Mouse (Mus musculus) urinary bladder, postnatal 14 days (tissue): Measurements from ENCODE around the gene Slc1a7.

Experiments
- DNase-seq: peaks from one replicate; pipeline ENCODE4 v3.0.0; 2021; ENCODE audit warnings: low spot score

Slc1a7 gene

DNA sequence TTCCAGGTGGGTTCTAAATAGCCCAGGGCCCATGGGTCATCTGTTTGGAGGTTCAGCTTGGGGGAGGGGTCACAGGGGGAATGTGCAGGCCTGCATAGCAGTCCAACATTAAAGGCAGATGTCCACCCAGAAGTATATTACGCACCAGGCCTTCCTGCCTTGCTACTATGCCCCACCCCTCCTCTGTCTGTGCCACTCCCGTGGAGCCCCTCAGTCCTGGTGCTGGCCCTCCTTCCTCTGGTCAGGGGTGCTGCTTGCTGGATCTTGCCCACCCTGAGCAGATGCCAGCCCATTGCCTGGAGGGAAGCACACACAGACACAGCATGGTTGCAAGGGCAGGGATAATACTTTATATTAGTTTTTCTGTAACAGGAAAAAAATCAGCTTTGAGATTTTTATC, 46.3 kb downstream of the Slc1a7 start:
- no peak for DNase-seq

DNA sequence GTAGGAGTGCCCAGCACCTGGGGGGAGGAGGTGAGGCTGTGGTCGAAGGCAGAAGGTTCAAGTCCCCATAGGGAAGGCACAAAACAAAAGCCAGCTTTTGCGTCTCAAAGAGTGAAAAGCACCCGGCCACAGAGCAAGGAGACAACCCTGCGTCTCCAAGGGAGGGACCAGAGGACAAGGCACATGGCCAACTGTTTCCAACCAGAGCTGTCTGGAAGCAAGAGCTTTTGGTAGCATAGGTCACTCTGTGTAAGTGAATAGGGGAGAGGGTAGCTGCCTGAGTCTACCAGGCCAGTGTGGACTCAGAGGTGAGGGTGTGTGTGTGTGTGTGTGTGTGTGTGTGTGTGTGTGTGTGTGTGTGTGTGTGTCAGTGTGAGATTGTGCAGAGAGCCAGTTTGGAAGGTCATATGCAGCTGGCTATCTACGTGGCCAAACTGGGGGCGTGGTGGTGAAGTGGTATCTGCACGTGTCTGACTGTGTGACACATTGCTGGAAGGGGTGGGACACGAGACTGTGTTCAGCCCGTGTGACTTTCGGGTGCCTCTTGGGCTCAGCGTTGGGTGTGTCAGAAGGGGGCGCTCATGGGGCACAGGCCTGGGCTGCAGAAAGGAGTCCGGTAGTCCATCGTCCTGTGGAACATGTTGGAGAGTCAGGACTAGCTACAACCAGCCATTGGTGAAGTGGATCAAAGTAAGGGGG, 47.1 kb downstream of the Slc1a7 start:
- DNase-seq = peak; percentile 73

DNA sequence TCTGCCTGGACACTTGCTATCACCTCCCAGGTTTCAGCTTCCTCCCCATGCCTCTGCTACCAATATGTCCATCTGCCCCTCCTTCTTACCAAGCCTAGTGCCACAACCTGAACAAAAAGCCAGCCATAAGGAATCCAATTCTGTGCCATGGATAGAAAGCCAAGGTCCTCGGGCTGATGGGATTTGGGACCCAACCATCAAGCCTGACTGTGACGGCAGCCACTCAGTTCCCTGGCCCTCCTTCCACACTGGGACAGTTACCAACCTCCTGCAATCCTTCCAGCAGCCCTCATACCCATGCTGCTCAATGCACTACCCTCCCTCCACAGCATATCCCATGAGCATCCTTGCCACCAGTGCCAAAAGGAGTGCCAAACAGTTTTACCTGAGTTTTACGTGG, 48.2 kb downstream of the Slc1a7 start:
- no peak for DNase-seq

DNA sequence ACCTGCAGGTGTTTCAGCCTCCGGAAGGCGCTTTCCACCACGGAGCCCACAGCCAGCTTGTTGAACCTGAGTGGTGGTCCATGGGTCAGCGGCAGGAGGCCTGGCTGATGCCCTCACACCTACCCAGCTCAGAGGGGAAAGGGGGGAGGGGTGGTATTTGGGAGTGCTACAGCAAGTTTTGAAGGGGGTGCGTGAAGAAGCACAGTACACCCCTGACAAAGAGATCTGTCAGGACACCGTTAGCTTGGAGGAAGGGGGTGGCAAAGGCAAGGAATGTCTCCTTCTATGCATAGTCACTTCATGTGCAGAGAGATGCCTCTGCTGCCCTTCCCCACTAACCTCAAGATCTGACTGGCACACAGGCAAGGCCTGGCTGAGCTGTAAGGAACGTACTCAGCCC, 49.7 kb downstream of the Slc1a7 start:
- DNase-seq = no peak

DNA sequence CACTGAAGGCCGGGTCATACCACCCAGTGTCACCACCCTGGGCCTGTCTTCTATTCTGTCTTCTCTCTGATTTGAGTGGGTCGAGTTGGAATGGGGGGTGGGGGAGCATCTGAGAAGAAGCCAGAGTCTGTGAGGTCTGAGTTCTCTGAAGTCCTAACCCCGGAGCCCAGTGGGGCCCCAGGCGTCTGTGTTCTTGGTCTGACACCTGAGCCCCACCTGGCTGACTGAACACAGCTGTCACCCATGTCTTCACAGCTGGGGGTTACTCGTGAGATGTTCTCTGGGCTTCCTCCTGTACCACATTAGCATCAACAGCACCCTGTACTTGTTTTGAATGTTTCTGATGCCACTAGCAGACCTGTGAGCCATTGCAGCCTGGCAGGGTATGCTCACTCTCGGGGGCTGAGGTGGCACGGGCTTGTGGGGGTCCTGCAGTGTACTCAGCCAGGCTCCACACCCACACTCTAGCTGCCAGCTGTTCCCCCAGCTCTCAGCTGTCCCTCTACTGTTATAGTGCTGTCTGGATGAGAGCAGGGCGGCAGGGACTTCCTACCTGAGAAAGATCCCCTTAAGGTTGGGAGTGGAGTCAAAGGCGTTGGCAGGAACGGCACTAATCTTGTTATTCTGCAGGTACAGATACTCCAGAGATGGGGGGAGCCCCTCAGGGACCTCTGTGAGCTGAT, 50.2 kb downstream of the Slc1a7 start:
- DNase-seq = no peak

DNA sequence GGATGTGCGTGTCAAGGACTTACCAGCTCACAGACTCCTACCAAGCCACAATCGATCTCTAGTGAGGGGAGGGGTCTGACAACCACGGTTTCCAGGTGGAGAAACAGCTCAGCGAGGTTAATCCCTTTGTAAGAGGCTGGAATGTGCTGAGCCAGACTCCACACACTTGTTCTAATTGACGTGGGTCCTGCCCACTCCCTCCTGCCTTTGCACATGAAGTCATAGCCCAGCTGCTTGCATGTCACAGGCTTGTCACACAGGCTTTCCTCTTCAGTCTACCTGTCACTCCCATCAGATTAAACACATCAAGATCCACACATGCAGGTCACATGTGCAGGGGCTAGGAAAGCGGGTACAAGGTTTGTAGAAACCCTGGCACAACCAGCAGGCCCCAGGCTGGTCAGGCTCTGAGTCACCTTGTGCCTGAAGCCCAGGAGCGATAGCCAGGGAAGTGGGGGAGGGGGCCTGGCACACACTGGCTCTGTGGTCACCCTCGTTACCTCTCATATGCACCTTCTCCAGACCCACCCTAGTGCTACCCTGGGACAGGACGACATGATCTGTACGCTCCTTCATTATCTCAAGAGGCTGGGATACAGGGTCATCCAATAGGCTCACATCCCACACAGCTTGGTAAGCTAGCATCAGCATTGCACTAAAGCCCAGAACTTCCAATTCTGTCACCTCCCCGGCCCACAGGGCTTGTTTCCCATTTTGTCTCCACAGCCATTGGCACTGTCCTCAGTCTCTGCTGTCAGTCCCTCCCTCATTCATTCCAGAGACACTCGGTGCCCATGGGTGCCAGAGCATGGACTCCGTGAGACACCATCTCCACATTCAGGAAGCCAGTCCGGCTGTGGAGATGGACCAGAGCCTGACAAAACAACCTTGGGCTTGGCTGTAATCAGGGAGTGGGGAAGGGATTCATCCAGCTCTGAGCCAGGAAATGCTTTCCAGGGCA, 51.1 kb downstream of the Slc1a7 start:
- DNase-seq = no peak

DNA sequence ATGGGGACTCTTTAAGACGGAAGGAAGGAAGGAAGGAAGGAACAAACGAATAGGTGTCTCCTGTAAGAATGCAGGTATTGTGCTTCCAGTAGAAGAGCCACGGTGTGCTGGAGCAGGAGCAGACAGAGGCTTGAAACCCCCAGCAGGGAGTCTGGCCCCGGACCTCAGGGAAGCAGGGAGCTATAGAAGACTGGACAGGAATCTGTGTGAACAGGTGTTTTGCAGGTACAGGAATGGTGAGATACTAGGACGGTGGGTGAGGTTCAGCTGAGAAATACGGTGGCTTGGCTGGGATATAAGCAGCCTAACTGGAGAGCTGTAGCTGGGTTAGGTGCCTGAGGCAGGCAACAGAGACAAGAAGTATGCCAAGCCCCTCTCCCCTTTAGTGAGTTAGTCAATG, 52.0 kb downstream of the Slc1a7 start:
- DNase-seq = no peak

DNA sequence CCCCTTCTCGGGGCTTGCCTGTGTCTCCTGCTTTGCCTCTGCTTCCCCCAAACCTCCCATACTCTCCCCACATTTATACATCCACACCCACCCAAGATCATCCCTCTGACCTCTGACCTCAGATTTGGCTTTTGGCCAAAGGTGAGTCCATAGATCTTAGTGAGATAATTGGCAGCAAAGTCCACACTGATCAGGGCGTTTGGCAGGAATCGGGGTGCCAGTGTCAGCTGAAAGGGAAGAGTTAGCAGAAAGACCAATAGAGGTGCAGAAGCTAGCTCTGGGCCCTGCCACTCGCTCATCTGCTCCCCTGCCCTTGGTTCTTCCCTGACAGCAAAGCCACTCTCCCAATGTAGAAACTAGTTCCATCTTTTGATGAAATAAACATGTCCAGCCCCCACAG, 55.1 kb downstream of the Slc1a7 start:
- no peak for DNase-seq

DNA sequence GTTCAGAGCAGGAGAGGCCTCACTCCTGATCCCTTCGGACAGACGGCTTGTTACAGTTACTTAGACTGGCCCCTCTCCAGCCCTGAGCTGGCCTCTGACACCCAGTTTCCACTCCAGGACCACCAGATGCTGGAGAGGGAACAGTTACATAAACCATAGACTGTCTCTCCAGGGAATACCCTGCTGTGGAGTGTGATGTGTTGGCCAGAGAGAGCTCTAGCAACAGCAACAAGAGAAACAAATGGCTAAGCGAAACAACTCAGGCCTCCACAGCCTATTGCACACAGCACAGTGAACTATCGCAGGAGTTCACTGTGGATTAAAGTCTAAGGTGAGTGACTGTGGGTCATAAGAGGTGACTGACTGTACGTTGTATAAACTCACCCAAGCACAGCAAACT, 56.5 kb downstream of the Slc1a7 start:
- peak; percentile 41 for DNase-seq

DNA sequence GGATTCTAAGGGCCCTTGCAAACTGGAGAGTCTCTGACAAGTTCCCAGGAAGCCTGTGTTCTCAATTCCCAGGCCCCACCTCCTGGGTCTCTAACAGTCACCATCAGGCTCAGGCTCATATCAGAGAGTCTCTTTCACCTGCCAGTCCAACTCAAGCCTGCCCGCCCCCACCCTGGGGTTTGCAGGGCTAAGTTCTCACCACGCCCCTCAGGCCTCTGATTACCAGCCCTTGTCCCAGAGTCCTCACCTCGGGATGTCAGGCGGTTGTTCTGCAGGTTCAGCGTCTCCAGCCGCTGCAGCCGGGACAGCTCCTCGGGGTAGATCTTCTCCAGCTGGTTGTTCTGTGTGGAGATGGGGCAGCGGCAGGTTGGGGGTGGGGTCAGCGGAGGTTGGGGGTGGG, 57.1 kb downstream of the Slc1a7 start:
- peak; percentile 45 for DNase-seq

DNA sequence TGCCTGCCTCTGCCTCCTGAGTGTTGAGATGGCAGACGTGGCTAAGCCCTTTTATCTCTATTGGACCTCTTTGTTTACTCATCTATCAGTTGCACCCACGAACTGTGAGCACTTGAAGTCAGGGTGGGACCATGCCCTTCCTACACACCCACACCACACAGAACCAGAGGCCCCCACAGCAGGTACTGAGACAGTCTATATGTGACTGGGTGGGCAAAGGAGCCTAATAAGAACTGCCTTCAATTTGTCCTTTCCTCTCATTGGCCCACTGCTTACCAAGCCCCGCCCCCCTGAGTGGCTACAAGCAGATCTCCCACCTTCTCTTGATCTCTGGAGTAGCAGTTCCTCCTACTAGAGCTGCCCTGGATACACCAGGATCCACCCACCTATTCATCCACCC, 58.1 kb downstream of the Slc1a7 start:
- DNase-seq = no peak

DNA sequence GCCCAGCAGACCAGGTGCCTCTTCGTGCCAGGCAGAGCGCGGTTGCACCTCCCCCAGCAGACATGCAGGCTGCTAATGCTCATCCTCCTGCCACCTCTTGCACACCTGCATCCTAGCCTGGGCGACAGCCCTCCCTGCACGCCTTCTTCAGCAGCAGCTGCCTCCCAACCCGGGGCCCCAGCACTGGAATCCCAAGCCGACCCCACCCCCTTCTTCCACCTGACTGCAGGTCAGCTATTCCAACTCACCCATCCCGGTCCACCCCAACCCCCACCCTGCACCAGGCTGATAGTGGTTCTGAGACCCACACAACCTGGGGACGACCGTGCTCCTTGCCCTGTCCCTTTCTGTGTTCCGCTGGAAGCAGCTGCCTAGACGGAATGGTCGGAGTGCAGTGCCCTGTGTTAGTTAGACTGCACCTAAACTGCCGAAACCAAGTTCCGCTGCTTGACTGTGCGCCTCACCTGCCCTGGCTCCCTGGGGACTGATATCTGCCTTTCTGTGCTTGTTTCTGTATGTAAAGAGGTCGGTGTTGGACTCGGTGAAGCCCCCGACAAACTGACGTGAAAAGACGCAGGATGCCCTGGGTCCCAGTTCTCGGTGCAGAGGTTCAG, 62.9 kb downstream of the Slc1a7 start:
- peak; percentile 20 for DNase-seq

DNA sequence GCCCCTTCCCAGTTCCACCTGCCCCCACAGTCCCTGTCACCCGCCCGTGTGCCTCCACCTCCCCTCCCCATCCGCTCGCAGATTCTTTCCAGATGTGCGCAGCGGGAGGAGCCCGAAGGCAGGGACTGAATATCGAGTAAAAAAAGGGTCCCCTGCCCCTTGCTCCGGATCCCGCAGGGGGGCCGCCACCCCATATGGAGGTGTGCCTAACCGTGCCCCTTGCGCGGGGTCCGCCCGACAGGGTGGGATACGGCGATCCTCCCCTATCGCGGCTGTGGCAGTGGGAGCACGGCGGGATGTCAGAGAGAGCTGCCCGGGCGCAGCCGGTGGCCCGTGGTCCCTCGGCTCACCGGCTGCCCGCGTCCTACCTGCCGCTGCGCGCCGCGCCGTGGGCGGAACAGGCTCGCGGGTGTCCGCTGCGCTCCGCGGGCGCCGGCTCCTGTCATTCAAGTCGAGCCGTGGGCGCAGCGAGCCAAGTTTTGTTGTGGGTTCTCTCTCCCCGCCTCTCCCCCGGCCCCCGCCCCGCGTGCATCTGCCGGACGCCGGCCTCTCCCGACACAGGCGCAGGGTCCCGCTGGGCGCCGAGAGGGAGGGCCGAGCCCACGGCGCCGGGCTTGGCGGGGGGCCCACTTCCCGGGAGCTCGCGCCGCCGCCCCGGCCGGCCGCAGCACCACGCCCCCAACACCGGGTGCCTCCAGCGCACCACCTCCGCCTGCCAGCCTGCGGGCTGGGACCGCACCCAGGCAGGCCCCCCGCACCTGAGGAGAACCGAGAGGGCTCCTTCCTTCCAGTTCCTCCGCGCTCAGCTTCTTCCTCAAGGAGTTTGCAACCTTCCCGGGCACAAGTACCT, 63.6 kb downstream of the Slc1a7 start:
- DNase-seq = peak; percentile 69

DNA sequence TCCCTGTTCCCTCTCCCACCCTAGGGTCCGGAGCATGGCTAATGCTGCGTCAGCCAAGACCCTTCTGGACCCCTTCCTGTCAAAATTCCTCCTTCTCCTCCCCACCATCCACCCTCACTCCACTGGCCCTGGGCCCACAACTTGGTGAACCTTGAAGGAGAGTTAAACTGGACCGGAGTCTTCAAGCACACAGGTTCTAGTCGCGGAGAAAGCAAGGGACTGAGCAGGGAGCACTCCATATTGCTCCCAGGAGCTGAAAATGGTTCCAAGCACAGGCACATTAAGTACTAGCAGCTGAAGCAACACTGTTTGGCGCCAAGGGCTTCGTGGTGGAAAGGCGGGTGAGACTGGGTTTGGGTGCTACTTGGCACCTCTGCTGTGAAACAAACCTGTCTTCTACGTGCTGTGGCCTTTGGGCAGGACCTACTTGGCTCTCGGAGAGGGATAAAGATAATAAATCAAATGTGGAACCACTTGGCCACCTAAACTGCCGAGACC, 64.3 kb downstream of the Slc1a7 start:
- no peak for DNase-seq

DNA sequence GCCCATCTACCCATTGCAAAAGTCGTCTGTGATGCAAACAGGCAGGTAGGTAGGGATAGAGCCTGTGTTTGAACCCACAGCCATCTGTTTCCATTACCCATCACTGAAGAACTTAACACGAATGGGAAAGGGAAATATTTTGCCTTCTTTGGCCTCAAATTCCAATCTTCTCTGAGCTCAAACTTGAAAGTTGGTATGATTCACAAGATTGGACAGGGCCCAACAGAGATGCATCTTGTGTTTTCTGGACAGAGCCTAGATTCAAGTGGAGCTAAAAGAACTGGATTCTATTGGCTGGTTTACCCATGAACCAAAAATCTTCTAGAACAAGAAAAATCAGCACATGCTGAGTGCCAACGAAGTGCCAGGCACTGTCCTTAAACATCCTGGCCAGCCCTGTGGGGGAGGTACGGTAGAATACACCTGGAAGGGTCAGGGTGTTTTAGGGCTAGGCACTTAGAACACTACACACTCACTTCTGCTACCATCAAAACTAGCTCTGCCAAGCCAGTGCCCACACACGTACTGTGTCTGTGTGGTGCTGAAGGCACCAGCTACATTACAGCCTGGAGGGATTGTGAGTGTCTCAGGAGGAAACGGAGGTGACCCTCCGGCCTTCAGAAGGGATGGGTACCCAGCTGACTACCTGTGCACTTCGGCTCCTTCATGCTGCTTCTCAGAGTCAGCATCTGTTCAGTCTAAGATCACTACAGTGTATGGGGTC, 65.1 kb downstream of the Slc1a7 start:
- DNase-seq = peak; percentile 30

DNA sequence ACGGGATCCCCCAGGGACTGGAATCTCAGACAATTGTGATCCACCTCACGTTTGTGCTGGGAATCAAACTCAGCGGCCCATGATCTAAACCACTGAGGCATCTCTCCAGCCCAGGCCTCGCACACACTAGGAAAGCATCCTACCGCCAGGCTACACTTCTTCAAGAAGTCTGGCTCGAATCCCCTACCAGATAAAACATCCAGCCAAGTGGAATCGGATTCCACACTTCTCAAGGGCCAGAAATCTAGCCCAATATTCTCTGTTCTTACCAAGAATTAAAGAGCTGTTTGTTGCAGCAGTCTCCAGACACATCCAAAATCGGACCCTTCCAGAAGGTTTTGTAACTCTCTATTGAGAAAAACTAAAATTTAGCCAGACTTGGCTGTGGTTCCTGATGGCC, 68.9 kb downstream of the Slc1a7 start:
- DNase-seq = no peak

DNA sequence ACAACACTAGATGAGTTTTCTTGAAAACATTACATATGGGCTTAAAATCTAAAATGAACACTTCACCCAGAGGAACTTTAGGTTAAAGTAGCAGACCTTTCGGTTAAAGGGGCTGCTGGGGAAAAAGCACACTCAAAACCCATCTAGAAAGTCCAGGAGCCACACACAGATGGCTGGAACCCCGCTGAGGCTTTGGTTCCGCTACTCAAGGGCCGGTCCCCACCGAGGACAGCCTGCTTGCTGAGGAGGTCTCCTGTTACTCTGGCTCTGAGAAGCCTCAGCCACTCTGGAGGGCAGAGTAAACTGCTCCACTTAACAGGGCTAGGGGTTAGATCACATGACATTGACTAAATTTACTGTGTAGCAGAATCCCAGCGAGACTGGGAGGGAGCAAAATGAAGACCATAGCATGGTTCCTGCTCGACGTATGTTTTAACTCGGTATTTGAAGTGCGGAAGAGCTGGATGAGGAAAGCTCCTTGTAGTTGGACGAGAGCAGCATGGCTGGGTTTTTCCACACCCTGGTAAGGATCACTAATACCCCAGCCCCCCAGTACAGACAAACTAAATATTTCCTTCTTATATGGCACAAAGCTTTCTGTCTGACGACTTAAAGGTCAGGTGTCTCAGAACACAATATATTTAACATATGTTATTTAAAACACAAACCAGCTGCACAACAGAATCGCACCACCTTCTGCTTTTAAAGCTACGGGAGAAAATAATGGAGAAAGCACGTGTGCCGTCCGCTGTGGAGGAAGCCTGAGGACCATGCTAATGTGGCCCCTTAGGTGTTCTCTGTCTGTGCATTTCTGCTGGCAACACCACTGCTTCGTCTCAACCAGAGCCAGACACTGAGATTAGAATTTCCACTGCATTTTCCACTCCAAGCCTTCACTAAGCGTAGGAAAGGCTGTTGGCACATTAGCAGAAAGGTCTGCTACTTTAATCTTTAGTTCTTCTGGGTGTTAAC, 77.3 kb downstream of the Slc1a7 start:
- DNase-seq = no peak

DNA sequence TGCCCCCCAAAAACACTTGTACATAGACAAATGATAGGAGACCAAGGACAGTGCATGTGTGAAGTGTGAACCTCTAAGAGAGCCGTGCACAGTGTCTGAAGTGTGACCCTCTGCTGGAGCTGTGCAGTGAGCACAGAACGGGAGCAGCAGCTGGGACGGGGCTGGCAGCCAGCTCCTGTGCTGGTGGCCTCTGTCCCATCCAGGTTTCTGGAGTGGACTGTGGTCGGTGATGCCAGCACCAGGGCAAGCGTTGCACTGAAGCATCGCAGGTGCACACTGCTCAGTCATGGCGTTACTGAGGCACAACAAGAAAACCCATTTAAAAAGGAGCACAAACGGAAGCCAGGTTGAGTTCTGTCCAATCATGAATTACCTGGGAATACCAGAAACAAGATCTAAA, 78.0 kb downstream of the Slc1a7 start:
- no peak for DNase-seq

DNA sequence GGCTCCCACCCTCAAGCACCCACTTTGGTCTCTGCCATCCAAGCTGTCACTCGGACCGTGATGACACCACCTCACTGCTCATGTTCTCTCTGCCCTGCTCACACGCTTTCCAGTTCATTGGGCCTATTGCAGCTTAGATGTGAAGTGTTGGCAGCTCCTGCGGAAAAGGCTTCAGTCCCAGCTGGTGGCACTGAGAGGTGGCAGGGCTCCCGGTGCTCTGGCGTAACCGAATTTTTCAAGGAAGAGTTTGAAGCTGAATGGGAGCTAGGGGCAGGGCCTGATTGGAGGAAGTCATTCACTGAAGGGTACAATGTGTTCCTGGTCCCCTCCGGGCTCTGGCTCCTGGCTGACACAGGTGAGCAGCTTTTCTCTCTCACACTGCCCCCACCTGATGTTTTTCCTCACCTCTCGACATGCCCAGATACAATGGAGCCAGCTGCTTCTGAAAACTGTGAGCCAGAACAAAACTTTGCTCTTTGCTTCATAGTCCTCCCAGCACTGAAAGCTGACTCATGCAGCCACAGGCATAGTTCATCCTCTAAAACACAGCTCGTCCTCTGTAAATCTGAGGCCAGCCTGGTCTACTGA, 83.6 kb downstream of the Slc1a7 start:
- DNase-seq = no peak
